Mouse (Mus musculus) frontal cortex, adult 2 months (tissue): ENCODE results near the gene Dct. TPM values are rescaled to one million over a fixed set of nuclear protein-coding genes. Genes with fewer than 3 reads are reported as not detected.

Experiments used
- DNase-seq, 2 experiments: peaks; one replicate each; pipeline ENCODE4 v3.0.0; 2022; ENCODE audit warnings: low spot score in 1 of 2; ENCODE audit errors: extremely low spot score in 1 of 2
- polyA plus RNA-seq: library from polyadenylated mRNA; depleted of rRNA; stranded (reverse); fragments of >200 nt; gene quantifications from 2 replicates; pipeline ENCODE4 v1.2.3, GENCODE M21; 2012

Dct gene
- polyA plus RNA-seq, 1 experiment = 1.8 TPM

DNA sequence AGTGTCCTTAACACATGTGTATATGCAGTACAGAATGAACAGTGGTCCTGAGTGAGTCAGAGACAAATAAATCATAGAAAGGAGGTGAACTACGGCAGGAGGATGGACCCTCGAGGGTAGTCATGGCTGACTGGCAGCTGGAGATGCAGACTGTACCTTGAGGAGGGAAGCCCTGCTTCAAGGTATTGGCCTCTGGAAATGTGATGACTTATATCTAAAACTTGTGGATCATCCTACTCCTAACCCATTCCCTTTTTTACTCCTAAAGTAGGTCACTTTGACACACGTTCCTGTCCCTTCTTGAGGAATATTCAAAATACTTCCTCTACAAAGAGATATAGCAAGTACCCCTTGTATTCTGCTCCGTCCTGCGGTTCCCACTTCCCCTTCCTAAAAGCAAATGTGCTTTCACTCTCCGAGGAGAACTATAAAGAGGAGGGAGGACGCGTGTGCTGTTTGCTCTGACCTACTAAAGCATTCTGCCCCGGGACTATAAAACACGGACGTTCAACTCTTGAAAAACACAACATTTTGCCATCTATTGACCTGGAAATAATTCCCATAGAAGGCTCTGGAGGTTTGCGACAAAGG is 2.3 kb downstream of the Dct start:
- no peak for DNase-seq

DNA sequence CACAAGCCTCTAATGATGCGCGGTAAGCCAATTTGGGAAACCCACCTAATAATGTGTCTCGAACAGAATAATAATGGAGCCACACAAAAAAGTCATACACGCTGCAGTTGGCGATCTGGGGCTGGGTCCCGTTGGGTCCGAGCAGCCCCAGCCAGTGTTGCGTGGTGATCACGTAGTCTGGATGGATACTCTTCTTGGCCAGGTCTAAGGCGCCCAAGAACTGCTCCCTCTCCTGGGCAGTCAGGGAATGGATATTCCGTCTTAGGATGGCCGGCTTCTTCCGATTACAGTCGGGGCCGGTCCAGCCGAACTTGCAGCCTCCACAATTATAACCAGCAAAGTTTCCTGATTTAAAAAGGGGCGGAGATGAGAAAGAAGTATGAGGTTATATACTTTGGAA is 9.1 kb downstream of the Dct start:
- DNase-seq = peak in 1 of 2 experiments; percentile 25

DNA sequence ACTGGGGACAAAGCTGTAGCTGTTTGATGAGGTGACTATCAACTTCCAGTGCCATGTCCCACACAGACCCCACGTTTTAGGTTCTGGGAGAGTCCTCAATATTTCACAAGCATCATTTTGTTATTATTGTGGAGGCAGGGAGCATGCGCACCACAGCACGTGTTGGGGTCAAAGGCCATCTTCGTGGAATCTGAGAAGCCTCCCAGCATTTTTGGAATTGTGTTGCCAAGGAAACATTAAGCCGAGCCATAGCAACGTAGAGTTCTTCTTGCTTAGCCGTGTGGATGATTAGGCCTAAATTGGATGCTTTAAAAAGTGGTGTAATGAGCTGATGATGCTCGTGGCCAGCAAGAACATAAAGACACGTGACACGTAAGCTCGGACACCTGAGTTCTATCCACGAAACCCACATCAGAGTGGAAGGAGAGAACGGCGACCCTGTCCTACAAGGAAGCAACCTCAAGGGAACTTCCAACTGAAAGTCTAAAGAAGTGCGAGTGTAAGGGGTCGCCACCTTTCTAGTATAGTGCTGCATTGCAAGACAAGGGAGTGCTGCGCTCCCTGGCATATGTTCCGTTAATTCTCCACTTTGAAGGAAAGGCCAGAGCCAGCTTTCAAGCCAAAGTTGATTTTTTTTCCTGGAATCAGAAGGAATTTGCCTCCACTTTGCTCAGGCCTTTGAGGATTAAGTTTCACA is 9.8 kb downstream of the Dct start:
- no peak for DNase-seq

DNA sequence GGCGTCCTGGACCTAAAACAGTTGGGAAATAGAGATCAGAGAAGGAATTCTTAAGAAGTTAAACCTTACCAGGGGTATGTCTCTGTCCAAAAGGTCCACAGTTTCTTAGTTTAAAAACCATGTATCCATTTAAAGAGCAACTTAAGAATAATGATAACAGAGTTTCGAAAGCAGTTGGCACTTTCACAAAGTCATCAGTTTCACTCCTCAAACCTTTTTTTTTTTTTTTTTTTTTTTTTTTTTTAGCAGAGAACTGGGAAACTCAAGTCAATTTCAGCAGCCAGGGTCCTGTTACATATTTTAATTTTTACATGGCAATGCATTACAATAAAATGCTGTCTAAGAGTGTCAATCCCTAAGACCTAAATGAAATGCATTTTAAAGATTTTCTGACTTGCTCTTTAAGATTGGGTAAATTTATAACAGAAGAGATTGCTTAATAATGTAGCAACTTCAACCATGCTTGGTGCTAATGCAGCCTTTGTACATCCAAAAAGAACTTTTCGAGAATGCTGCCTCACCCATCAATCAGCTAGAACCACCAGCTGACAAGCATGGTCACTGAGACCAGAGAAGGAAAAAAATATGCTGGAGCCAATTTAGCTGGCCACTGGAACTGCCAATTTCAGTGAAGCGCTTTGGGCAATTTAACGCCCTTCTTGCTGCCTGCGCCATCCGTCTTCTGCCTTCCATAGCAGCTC is 11.3 kb downstream of the Dct start:
- no peak for DNase-seq

DNA sequence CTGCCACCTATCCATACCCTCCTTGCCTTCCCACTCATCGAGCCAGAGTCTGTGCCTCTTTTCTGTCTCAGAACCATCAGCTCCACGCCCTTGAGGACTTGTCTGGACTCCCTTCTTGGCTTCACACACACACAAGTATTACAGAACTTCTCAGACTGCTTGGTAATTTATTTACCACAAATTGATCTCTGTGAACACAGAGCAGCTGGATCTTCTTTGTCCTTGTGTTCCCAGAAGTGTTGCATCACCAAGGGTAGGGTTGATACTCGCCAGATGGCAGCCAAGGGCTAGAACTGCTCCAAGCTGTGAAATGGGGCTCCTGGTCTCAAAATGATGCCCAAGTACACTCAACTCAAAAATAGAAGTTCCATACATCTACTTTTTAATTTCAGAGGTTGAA is 13.0 kb downstream of the Dct start:
- no peak for DNase-seq

DNA sequence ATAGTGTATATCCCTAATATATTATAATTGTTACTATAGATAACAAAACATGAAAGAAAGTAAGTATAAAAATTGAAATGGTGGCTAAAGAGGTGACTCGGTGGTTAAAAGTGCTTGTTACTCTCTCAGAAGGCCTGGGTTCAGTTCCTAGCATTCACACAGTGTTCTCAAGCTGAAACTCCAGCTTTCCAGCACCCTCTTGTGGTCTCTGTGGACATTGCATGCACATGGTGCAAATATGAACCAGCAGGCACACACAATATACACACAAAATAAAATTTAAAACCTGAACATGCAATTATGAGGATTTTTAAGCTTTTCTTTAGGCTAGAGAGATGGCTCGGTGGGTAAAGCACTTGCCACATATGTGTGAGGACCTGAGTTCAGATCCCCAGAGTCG is 24.5 kb downstream of the Dct start:
- no peak for DNase-seq

DNA sequence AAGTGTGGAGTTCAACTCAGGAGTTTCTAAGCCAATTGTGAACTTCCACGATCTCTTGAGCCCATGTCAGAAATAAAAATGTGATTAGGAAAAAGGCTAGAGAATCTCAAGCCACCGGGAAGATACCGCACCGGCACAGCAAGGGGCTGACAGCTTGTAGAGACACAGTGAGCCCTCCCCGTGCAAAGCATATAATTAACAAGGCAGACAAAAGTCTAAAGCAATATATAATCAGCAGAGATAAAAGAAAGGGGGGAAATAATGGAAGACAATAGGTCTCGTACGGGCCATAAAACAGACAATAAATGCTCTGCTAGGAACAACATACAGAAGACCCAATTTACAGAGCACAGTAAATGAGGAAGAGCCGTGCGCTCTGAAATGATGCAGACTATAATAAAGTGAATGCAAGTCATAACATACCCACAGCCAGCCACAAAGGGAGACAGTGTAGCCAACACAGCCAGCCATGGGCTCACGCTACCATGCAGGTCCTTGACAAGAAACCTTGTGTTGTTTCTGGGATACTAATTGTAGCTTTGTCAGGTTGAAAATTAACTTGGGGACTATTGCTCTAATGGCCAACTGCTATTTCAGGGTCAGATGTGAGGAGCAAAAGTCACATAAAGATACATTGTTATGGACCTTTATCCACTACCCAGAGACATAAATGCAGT is 30.0 kb downstream of the Dct start:
- no peak for DNase-seq

DNA sequence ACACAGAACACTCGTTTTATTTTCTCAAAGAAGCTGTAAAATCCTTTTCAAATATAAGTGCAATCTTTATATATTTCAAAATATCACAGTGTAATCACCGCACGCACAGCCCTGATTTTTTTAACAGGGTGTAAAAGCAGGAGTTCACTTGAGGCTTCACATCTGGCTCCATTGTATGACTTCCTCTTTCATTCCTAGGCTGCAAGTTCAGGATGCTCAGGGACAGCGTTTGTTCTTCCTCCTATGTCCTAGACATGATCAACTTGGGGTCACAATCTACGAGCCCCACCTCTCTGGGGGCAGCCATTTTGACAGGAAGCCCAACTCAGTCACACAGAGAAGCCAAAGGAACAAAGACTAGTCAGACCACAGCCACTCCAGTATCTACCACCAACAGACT is 32.7 kb downstream of the Dct start:
- no peak for DNase-seq

DNA sequence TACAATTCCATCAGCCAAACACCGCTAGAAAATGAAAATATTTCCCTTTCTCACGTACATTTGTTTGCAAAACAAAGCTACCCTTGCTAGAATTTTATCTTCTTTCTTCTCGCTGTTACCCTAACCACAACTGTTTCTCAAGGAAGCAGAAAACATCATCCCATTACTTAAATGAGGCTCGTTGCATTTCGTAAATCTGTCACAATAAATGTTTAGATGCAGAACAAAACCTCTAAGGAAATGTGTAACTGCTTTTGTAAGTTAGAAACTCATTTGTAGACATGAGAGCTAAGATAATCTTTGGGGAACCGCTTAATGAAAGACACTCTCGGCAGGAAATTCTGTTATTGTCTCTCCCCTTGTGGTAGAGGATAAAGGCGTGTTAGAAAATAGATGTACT is 38.8 kb downstream of the Dct start:
- no peak for DNase-seq

DNA sequence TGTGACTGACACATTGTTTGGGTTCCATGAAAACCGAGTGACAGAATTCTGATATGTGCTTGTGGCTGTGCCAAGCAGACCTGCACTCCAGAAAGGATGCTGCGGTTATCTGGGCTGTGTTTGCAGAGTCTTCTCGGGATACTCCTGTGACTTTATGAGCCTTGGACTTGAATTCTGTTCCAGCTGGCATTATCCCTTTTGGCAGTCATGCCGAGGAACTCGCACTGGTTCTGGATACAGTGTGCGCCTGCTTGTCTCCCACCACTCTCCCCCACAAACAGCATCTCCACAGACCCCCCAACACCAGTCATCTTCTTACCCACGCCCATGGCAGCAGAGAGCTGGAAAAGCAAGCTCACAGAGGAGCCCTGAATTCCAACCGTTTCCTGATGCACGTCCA is 42.5 kb downstream of the Dct start:
- no peak for DNase-seq

DNA sequence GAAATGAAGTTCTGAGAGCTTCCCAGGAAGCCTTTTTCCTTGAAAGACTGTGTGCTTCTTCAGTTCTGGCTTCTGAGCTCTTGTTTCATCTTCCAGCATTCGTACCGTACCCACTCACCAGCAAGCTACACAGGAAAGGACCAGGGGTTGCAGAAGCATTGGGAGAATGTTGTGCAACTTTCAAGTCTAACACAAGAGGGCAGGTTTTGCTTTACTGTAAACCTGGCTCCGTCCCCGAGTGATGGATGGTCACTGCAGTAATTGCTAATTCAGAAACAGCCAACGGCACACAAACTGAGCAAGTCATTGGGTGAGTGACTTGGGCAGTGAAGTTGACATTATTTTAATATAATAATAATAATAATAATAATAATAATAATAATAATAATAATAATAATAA is 46.3 kb downstream of the Dct start:
- peak; percentile 14 to 81 for DNase-seq

DNA sequence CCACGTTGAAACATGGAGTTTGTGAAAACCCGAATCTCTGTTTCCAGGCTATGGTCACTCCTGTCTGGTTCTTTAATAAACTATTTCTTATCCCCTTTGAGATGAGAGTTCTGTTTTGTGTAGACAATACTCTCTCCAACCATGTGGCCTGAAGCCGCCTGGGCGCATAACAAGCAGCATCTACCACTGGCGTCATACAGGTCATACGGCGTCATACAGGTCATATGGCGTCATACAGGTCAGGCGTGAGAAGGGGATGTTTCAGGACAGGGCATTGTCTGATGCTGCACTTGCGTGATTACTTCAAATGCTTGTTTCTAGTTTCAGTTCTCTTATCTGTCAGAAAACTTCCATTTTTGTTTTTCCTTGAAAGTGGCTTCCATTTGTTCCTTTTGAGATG is 47.6 kb downstream of the Dct start:
- DNase-seq = no peak

DNA sequence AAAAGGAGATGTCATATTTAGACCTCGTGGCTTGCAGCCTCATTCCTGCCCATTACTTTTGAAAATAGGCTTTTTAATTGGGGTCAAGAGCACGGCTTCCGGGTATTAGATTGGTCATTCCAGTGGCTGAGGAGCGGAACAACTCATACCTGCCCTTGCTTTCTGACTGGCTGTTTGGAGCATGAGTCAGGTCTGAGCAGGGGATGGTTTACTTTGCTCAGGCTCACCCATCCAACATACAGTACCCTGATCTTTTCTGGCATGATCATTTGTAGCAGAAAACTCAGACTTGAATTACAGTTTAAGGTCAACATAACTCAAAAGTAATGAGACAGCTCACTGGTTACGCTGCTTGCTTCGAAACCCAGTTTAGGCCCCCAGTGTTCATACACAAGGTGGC is 58.2 kb downstream of the Dct start:
- DNase-seq = no peak

DNA sequence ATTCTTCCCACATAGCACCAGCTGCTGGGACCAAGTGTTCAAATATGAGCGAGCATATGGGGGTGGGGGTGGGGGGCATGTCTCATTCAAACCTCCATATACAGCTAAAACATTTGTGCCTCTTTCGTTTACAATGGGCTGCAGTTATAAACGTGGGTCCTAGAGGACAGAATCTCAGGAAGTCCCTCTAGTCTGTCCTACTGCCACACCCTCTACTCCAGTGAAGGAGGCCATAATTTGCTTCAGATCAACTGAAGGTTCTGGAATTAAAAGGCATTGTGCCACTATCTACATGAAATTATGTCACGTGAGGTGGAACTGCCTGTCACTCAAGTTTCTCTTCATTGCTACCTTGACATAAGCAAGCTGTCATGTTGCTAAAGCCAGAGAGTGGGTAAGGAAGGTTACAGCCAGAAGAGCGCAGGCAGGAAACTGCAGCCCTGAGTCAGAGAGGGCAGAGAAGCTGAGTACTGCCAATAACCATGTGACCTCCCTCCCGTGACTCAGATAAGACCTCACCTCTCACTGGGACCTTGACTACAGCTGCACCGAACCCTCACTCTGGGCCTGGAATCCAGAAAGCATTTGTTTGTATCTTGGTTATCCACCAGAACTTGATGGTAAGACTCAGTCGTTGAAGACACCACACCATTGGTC is 59.3 kb downstream of the Dct start:
- no peak for DNase-seq

DNA sequence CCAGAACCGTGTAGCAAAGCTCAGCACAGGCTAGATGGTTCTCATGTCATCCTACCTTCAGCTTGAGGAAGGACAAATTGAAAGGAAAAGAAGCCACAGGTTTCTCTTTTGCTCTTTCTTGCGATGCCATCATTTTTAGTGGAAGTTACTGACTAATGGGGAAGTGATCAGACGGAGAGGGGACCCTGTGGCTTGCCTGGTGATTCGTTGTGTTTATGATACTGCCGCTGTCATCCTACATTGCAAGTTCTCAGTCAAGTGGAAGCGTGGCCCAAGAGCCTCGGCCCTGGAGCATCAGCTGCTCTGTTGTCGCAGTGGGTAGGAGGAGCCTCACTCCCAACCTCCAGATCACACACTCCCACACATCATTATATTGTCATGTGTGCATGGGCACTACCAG is 61.8 kb downstream of the Dct start:
- DNase-seq = no peak

DNA sequence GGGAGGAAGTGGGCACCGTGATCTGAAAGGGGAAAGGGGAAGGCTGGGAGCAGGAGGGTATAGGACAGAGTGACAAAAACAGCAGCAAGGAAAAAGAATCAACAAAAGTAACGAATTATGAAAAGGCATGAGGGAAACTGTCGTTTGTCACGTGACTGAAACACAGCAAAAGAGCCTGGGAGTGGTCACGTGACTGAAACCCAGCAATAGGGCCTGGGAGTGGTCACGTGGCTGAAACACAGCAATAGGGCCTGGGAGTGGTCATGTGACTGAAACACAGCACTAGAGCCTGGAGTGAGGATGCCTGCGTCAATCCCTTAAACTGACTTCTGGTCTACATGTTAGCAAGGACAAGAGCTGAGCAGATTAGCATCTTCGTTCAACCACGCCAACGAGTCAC is 63.6 kb downstream of the Dct start:
- DNase-seq = no peak

DNA sequence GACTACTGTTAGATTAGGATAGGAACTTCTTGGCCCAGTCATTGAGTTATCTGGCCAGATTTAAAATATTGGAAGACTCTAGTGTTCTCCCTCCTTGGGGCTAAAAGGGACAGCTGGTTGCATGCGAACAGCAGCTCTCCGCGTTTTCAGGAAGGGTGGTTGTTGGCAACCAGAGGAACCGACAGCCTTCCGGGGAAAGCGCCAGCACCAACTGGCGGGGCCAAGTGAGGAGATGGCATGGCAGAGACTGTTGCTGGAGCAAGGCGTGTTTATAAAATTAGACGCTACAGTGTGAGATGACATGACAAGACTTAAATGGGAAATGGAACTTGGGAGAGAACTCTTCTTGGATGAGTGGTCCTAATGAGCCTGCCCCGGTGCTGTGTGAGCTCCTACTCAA is 70.5 kb downstream of the Dct start:
- DNase-seq = peak in 1 of 2 experiments; percentile 75

DNA sequence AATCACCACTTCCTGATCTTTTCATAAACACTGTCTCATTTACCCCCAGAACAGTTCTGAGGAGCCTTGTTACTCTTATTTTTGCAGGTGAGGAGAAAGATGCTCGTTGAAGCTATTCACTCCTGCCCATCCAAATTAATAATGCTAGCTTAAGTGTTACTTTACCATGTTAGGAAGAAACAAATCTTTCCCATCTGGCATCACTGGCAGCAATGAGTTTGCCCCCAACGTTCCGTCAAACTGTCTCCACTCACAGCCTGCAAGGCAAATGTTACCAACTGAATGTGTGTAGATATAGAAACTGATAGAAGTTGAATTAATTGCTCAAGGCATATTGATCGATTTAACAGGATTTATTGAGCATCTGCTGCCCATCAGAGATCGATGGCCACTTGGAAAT is 79.5 kb downstream of the Dct start:
- DNase-seq = no peak
